Mouse (Mus musculus) T-cell, adult 66 days (primary cell): ENCODE measurements around the gene Fancl. TPM values are rescaled to one million over a fixed set of nuclear protein-coding genes. Genes with fewer than 3 reads are reported as not detected.

Source experiments
- total RNA-seq, 2 experiments: library from RNA; stranded (reverse); gene quantifications; 3 replicates in 1 of 2; 4 replicates in 1 of 2; pipeline ENCODE4 v1.2.4; 2023

Fancl gene
- total RNA-seq = 10 to 100 TPM; 13.6 to 21.2 TPM

GRCm38 (mm10) chr11:26385971-26386370, at the start of gene Fancl:
Gene Fancl (plus strand): TSS chr11:26386135.

Other genes starting within 250 kb of the Fancl start
- not detected for gene 5730522E02Rik, start 175.4 kb upstream of the Fancl start, total RNA-seq
- not detected for gene Gm6899, start 207.1 kb downstream of the Fancl start, total RNA-seq
- 10 to 100 TPM; 27.9 to 33.7 TPM for gene Vrk2, start 207.9 kb downstream of the Fancl start, total RNA-seq